Mouse (Mus musculus) thymus, postnatal 36 days (tissue): ENCODE results near the gene Btbd2.
A peak's percentile ranks its signal among the peaks of the same experiment; 100 is the strongest.

Source experiments
- DNase-seq, 2 experiments: peaks; one replicate each; pipeline ENCODE4 v3.0.0; 2022; ENCODE audit warnings: mixed read lengths in 2 of 2

The Btbd2 gene

GRCm38 (mm10) chr10:80656863-80657623, at the start of gene Btbd2:
Gene Btbd2 (minus strand): TSS chr10:80657071.
- DNase-seq, result peak in 1 of 2 experiments; percentile 69

GRCm38 (mm10) chr10:80705479-80705878, 48.6 kb upstream of the Btbd2 start:
- no peak for DNase-seq

GRCm38 (mm10) chr10:80705033-80705432, 48.2 kb upstream of the Btbd2 start:
- no peak for DNase-seq

- peak in 1 of 2 experiments; percentile 21 for DNase-seq
Measured at GRCm38 (mm10) chr10:80704418-80704817, 47.5 kb upstream of the Btbd2 start.

GRCm38 (mm10) chr10:80703643-80704042, 46.8 kb upstream of the Btbd2 start:
- peak in 1 of 2 experiments; percentile 38 for DNase-seq

DNA sequence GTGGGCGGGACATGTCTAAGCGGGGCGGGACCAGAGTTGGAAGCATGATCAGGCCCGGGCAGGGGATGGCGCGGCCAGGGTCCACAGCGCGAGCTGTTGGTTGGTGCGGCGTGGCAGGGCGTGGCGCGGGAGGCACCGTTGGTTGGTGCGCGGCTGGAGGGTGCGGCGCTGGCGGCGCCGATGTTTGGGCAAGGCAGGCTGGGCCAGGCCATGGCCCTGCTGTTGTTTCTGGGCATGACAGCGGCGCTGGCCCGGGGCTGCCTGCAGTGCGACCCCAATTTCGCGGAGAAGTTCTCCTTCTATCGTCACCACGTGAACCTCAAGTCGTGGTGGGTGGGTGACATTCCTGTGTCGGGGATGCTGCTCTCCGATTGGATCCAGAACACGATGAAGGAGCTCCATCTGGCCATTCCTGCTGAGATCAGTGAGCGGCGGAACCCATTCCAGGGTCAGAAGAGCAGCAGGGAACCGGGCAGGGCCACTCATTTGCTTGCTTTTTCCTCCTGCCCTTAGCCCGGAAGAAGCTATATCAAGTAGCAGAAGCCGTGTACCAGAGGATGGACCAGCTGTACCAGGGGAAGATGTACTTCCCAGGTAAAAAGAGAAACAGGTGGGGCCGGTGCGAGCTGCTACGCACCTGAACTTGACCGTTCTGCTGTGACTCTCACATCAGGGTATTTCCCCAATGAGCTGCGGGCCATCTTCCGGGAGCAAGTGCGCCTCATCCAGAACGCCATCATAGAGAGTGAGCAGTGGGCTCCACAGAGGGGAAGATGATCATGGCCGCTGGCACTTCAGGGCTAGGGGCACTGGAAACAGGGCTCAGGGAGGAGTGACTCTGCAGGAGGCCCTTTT, 45.9 kb upstream of the Btbd2 start:
- DNase-seq, result peak; percentile 89 to 92

DNA sequence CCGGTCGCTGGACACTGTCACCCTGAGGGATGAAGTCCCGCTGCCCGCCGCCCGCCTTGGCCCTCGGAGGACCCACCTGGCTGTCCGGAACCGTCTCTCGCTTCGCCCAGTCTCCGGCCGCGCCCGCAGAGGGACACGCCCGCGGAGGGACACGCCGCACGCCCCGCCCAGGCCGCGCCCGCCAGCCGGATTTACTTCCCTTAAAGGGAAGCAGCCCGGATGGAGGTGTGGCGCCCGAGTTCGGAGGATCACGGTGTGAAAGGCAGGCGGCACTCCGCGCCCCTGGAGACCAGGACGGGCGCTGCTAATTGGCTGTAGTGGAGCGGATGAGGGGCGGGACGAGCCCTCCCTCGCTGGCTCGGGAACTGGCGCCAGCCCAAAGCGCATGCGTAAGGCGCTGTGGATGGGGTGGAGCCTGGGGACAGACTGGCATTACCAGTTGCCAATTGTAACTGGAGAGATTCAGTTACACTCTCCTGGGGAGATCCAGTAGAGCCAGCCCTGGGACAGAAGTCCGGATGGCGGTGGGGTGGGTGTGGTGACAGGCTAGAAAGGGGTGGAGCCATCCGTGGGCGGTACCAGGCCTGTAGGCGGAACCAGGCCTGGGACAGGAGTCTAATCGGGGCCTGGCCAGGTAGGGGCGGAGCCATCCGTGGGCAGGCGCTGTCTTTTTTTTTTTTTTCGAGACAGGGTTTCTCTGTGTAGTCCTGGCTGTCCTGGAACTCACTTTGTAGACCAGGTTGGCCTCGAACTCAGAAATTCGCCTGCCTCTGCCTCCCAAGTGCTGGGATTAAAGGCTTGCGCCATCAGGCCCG, 45.1 kb upstream of the Btbd2 start, which contains the start of the genes Mob3a and Izumo4:
Gene Mob3a, minus strand, starts transcription at position 257 of the 815 bp plus-strand sequence.
Gene Izumo4, plus strand, starts transcription at position 464 of the 815 bp plus-strand sequence.
- peak; percentile 97 to 100 for DNase-seq

GRCm38 (mm10) chr10:80700732-80701131, 43.9 kb upstream of the Btbd2 start:
- peak; percentile 64 to 73 for DNase-seq

DNA sequence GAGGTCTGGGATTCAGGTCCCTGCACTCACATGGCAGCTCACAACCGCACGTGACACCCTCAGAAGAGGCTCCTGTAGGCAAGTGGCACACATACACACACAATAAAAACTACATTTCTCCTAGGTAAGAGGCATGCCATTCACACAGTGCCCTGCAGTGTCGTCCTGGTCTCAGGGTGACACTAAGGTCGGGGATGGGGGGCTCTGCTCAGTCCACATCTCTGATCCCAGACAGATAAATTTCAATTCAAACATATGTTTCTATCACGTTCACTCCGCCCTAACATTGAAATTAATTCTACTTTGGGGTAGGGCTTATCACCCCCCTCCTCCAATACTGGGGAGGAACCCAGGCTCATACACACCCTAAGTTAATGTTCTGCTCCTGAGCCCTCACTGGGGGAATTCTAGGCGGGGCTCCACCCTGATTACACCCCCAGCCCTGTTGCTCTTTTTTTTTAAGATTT, 43.2 kb upstream of the Btbd2 start:
- DNase-seq, result peak; percentile 26 to 46

DNA sequence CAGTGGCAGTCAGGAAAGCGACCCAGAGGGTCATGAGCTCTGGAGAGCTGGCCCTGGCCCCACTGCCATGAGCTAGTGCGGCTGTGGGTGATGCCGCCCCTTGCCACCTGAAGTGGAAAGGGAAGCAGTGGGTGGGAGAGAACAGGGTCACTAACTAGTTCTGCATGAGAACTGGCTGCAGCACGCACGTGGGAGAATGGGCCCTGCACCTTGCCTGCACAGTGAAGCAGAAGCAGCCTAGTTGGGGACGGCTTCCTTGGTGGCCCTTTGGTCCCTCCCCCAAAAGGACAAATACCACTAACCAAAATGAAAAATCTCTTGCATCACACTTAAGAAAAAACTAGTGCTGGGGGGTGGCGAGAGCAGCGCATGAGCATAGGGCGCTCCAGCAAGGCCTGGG, 41.7 kb upstream of the Btbd2 start:
- DNase-seq, result peak; percentile 30 to 44

- peak; percentile 23 to 42 for DNase-seq
Measured at GRCm38 (mm10) chr10:80697812-80698211, 40.9 kb upstream of the Btbd2 start.

- DNase-seq, result peak in 1 of 2 experiments; percentile 27
Measured at GRCm38 (mm10) chr10:80697393-80697787, 40.5 kb upstream of the Btbd2 start.

- DNase-seq, result peak; percentile 36 to 46
Measured at GRCm38 (mm10) chr10:80696502-80697392, 39.9 kb upstream of the Btbd2 start.

- DNase-seq, result peak; percentile 57 to 65
Measured at GRCm38 (mm10) chr10:80695801-80696501, 39.1 kb upstream of the Btbd2 start.

GRCm38 (mm10) chr10:80695186-80695585, 38.3 kb upstream of the Btbd2 start:
- DNase-seq, result peak; percentile 83 to 89

DNA sequence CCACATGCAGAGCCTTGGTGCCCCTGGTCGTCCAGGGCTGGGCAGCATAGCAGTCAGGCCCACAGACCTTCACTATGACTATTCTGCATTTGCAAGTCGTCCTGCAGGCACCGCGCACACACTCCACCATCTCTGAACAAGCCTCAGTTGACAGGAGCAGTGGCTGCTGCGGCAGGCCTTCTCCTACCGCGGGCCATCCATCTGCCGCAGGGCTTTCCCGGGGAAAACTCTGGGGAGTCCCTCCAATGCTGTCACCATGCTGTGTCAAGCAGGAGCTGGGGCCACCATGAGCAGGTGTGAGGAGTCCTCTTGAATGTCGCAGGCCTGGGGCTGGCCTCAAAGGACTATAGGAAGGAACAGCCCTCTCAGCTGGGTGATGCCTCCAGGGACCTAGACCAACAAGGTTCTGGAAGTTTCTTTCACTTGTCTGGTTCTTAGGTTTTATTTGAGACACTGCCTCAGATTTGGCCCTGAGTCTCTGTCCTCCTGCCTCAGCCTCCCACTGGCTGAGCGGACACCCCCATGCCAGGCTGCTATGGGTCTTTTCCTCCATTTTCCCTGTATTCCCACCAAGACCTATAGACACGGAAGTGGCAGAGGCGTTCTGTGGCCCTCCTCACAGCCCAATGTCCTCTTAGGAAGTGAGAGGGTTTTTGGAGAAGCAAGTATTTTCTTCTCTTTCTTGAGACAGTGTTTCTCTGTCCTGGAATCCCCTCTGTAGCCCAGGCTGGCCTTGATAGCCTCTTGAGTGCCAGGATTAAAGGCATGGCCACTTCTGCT, 37.5 kb upstream of the Btbd2 start:
- DNase-seq, result peak; percentile 35 to 53

GRCm38 (mm10) chr10:80693401-80694045, 36.7 kb upstream of the Btbd2 start:
- DNase-seq, result peak; percentile 25 to 47

DNA sequence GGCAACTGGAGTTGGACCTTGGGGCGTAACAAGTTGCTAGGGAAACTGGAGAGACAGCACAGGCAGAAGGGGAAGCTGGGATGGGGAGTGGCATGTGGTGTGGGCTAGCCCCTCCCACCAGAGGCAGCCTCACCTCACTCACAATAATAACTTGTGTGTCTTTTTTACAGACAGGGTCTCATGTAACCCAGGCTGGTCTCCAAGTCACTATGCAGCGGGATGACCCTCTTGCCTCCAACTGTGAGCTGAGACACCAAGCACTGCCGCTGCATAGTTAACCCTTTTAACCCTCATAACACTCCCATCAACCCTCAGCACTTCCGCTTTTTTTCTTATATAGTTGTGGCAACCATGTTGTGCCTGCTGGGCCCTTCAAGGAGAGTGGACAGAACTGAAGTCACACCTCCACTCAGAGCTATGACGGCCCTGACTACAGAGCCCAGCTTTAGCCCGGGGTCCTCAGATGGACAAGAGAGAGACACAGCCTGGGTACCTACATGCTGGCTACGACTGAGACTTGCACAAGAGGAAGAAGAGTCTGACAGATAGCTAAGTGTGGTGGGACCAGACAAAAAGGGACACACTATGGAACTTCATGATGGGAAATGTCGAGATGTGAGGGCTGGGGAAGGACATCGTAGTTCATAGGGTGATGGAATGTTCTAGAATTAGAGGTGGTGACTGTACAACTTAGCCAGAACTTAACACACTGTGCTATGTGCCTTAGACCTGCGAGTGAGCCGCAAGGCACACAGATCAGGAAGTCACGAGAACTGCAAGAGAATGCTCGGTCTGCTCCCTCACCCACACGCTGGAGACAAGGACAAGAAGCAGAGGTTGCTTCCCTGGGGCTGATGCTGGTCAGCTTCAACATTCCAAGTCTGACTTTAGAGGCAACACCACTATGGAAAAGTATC, 35.6 kb upstream of the Btbd2 start:
- peak; percentile 55 to 58 for DNase-seq
